Mouse (Mus musculus) MEL (cell line): Measurements from ENCODE around the gene Wwc2. TPM values are rescaled to one million over a fixed set of nuclear protein-coding genes. Genes with fewer than 3 reads are reported as not detected.

Experiments
- DNase-seq: peaks from one replicate; pipeline ENCODE4 v3.0.0; 2011; ENCODE audit warnings: low read depth, low spot score
- H3K27ac ChIP-seq: 2 replicates; pipeline ENCODE4 v1.5.1; 2012; ENCODE audit warnings: low read depth, mild to moderate bottlenecking, control low read depth, low read length, moderate library complexity; ENCODE audit not compliant: control insufficient read depth
- H3K27me3 ChIP-seq, 2 experiments: fragments of 150-350 bp in 1 of 2; sonication (generic) in 1 of 2; 2 replicates each; pipeline ENCODE4 v1.6.1; 2012; ENCODE audit warnings: low read length in 2 of 2, mild to moderate bottlenecking in 2 of 2, improper control_type of control experiment in 1 of 2, moderate library complexity in 1 of 2; ENCODE audit not compliant: insufficient read depth in 2 of 2, control insufficient read depth in 1 of 2
- H3K36me3 ChIP-seq, 2 experiments: 2 replicates each; pipeline ENCODE4 v1.6.1; 2012 to 2014; ENCODE audit warnings: low read length in 2 of 2, improper control_type of control experiment in 1 of 2, inconsistent platforms in 1 of 2, mild to moderate bottlenecking in 1 of 2; ENCODE audit not compliant: insufficient read depth in 2 of 2, control insufficient read depth in 1 of 2
- H3K4me1 ChIP-seq, 2 experiments: fragments of 150-350 bp in 1 of 2; sonication (generic) in 1 of 2; 2 replicates each; pipeline ENCODE4 v1.6.1; 2012; ENCODE audit warnings: low read length in 2 of 2, improper control_type of control experiment in 1 of 2, mild to moderate bottlenecking in 1 of 2; ENCODE audit not compliant: insufficient read depth in 2 of 2, control insufficient read depth in 1 of 2
- H3K4me3 ChIP-seq, 2 experiments: fragments of 150-350 bp in 1 of 2; sonication (generic) in 1 of 2; 2 replicates each; pipeline ENCODE4 v1.5.1; 2012; ENCODE audit warnings: low read depth in 2 of 2, low read length in 2 of 2, mild to moderate bottlenecking in 2 of 2, moderate library complexity in 2 of 2, control low read depth in 1 of 2, improper control_type of control experiment in 1 of 2; ENCODE audit not compliant: control insufficient read depth in 1 of 2, insufficient read depth in 1 of 2
- H3K79me2 ChIP-seq: 2 replicates; pipeline ENCODE4 v1.6.1; 2012; ENCODE audit warnings: mild to moderate bottlenecking, low read length, moderate library complexity; ENCODE audit not compliant: control insufficient read depth, poor library complexity, insufficient read depth
- H3K9ac ChIP-seq: 2 replicates; pipeline ENCODE4 v1.6.1; 2012; ENCODE audit warnings: low read depth, mild to moderate bottlenecking, control low read depth, low read length, moderate library complexity; ENCODE audit not compliant: control insufficient read depth, poor library complexity, severe bottlenecking
- H3K9me3 ChIP-seq: fragments of 150-350 bp; sonication (generic); replicated peaks from 2 replicates; pipeline ENCODE4 v1.6.1; 2012; ENCODE audit warnings: mild to moderate bottlenecking, low read length, improper control_type of control experiment, moderate library complexity; ENCODE audit not compliant: insufficient read depth
- BHLHE40 ChIP-seq: IDR thresholded peaks from 2 replicates; pipeline ENCODE4 v1.6.1; 2012; ENCODE audit warnings: low read depth, mild to moderate bottlenecking, inconsistent platforms, low read length, improper control_type of control experiment, borderline replicate concordance
- CHD2 ChIP-seq: IDR thresholded peaks from 2 replicates; pipeline ENCODE4 v1.6.1; 2011; ENCODE audit warnings: low read length, improper control_type of control experiment
- CTCF ChIP-seq, 3 experiments: IDR thresholded peaks in 2 of 3; conservative IDR thresholded peaks in 1 of 3; 2 replicates each; pipeline ENCODE4 v1.5.1; 2011 to 2012; ENCODE audit warnings: low read length in 3 of 3, low read depth in 2 of 3, mild to moderate bottlenecking in 2 of 3, improper control_type of control experiment in 1 of 3, inconsistent platforms in 1 of 3, mixed read lengths in 1 of 3, moderate library complexity in 1 of 3; ENCODE audit not compliant: control insufficient read depth in 1 of 3, insufficient read depth in 1 of 3, poor library complexity in 1 of 3, severe bottlenecking in 1 of 3
- GATA1 ChIP-seq: IDR thresholded peaks from 2 replicates; pipeline ENCODE4 v1.6.1; 2011; ENCODE audit warnings: low read depth, low read length, improper control_type of control experiment
- HCFC1 ChIP-seq: IDR thresholded peaks from 2 replicates; pipeline ENCODE4 v1.6.1; 2012; ENCODE audit warnings: low read depth, mild to moderate bottlenecking, inconsistent platforms, low read length, improper control_type of control experiment, moderate library complexity
- JUND ChIP-seq: IDR thresholded peaks from 2 replicates; pipeline ENCODE4 v1.6.1; 2011; ENCODE audit warnings: low read depth, mild to moderate bottlenecking, improper control_type of control experiment, low read length
- MAFK ChIP-seq: IDR thresholded peaks from 2 replicates; pipeline ENCODE4 v1.6.1; 2011; ENCODE audit warnings: low read depth, mild to moderate bottlenecking, low read length, improper control_type of control experiment, borderline replicate concordance
- MAX ChIP-seq: IDR thresholded peaks from 2 replicates; pipeline ENCODE4 v1.6.1; 2011; ENCODE audit warnings: low read length, improper control_type of control experiment
- MXI1 ChIP-seq: IDR thresholded peaks from 2 replicates; pipeline ENCODE4 v1.6.1; 2011; ENCODE audit warnings: mild to moderate bottlenecking, low read depth, low read length, improper control_type of control experiment
- NELFE ChIP-seq: IDR thresholded peaks from 2 replicates; pipeline ENCODE4 v1.6.1; 2011; ENCODE audit warnings: low read depth, low read length, improper control_type of control experiment
- POLR2AphosphoS5 ChIP-seq: IDR thresholded peaks from 2 replicates; pipeline ENCODE4 v1.6.1; 2012; ENCODE audit warnings: low read depth, borderline replicate concordance, mild to moderate bottlenecking, inconsistent platforms, low read length, moderate library complexity, mixed read lengths
- RCOR1 ChIP-seq: IDR thresholded peaks from 2 replicates; pipeline ENCODE4 v1.6.1; 2012; ENCODE audit warnings: low read depth, mild to moderate bottlenecking, inconsistent platforms, low read length, improper control_type of control experiment
- SIN3A ChIP-seq: IDR thresholded peaks from 2 replicates; pipeline ENCODE4 v1.6.1; 2012; ENCODE audit warnings: low read length, improper control_type of control experiment, inconsistent platforms
- SMC3 ChIP-seq: IDR thresholded peaks from 2 replicates; pipeline ENCODE4 v1.6.1; 2011; ENCODE audit warnings: low read depth, low read length, improper control_type of control experiment
- TCF12 ChIP-seq: IDR thresholded peaks from 2 replicates; pipeline ENCODE4 v1.6.1; 2014; ENCODE audit warnings: low read depth, mild to moderate bottlenecking, inconsistent platforms, low read length, improper control_type of control experiment, moderate library complexity
- UBTF ChIP-seq: IDR thresholded peaks from 2 replicates; pipeline ENCODE4 v1.6.1; 2012; ENCODE audit warnings: low read depth, mild to moderate bottlenecking, inconsistent platforms, low read length, improper control_type of control experiment, moderate library complexity, borderline replicate concordance; ENCODE audit not compliant: insufficient read depth
- USF1 ChIP-seq: IDR thresholded peaks from 2 replicates; pipeline ENCODE4 v1.6.1; 2014; ENCODE audit warnings: low read depth, mild to moderate bottlenecking, inconsistent platforms, low read length, improper control_type of control experiment, moderate library complexity
- ZKSCAN1 ChIP-seq: IDR thresholded peaks from 2 replicates; pipeline ENCODE4 v1.6.1; 2012; ENCODE audit warnings: low read depth, mild to moderate bottlenecking, inconsistent platforms, low read length, improper control_type of control experiment, moderate library complexity
- polyA plus RNA-seq, 2 experiments: library from polyadenylated mRNA; stranded (reverse) in 1 of 2; unstranded in 1 of 2; fragments of >175 nt in 1 of 2; fragments of >200 nt in 1 of 2; gene quantifications; 2 replicates each; pipeline versions ENCODE4 v1.2.1 to v1.2.4; 2012; ENCODE audit warnings: low replicate concordance in 2 of 2, low read depth in 1 of 2; ENCODE audit not compliant: insufficient read length in 2 of 2, insufficient read depth in 1 of 2, missing spikeins in 1 of 2
- total RNA-seq: library from RNA; depleted of rRNA; stranded (reverse); fragments of 300-350 nt; gene quantifications from 2 replicates; pipeline ENCODE4 v1.2.3, GENCODE M21; 2012

Wwc2 gene
- total and polyA plus RNA-seq, 3 experiments: 7.5 to 14.8 TPM; not detected in 1

DNA sequence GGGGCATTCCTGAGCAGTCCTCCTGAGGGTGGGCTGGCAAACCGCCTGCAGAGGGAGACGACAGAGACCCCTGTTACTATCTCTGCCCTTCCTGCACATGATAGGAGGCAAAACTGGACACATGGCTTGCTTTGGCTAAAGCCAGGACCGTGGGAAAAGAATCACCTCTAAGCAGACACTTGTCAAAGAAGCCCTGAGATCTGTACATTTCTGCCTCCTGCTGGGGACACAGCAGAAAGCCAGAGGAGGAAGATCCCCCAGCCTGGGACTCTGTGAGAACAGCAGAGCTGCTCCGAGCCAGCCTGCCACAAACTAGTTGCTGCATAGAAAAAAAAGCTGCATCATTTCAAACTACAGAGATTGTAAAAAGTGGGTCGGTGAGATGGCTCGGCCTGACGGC, 147.7 kb downstream of the Wwc2 start:
- TF ChIP-seq JUND (no peak), MAX (no peak), CTCF (IDR thresholded peaks at IDR 0.05 in 2 of 3, conservative IDR thresholded peaks at IDR 0.05 in 1 of 3; ENCODE audit: control insufficient read depth in 1 of 3, insufficient read depth in 1 of 3, low read depth in 2 of 3, low read length in 3 of 3, poor library complexity in 1 of 3, severe bottlenecking in 1 of 3) (peak in 1 of 3 experiments; percentile 6; a peak in 1 of 6 replicates)
- no peak overlapping the region for H3K4me3 ChIP-seq
- no peaks in the 10 kb centered on the region for H3K79me2 ChIP-seq
- no peak overlapping the region for H3K9ac ChIP-seq
- no peaks in the 10 kb centered on the region for H3K4me1 ChIP-seq
- H3K36me3 ChIP-seq: no peaks in the 10 kb centered on the region; a peak in 1 of 4 replicates
- H3K27ac ChIP-seq: no peak overlapping the region
- no peaks in the 10 kb centered on the region for H3K9me3 ChIP-seq
- no peaks in the 10 kb centered on the region for H3K27me3 ChIP-seq
- no peak for DNase-seq

GRCm38 (mm10) chr8:47833944-47834343, 156.8 kb downstream of the Wwc2 start:
- Histone ChIP-seq H3K9ac (no peak overlapping the region), H3K4me1 (peaks cover 5 to 13% of the 10 kb centered on the region in 2 experiments), H3K27ac (no peak overlapping the region), H3K9me3 (no peaks in the 10 kb centered on the region), H3K36me3 (peaks cover 0 to 5% of the 10 kb centered on the region in 2 experiments; a peak in 3 of 4 replicates)
- DNase-seq: peak; percentile 35
- TF ChIP-seq HCFC1 (no peak), RCOR1 (0 out of 2 replicates have a peak, but pooled peaks have one; percentile 27), JUND (no peak), TCF12 (no peak), NELFE (no peak), CHD2 (no peak), POLR2AphosphoS5 (no peak), ZKSCAN1 (no peak), BHLHE40 (no peak), MAFK (no peak), GATA1 (0 out of 2 replicates have a peak, but pooled peaks have one; percentile 35), SMC3 (no peak), SIN3A (no peak), USF1 (peak; percentile 6; the same call in 1 of the 2 replicates), MXI1 (no peak), UBTF (no peak)
- TF ChIP-seq, all 39 proteins: peak for 3
- Histone ChIP-seq H3K27me3 (no peaks in the 10 kb centered on the region), H3K79me2 (no peaks in the 10 kb centered on the region), H3K4me3 (no peak overlapping the region)
